Mouse (Mus musculus): ENCODE results near the gene Tapt1. TPM values are rescaled to one million over a fixed set of nuclear protein-coding genes. Genes with fewer than 3 reads are reported as not detected.

The Tapt1 gene
- polyA plus RNA-seq, 1 experiment from 2014 or later: 31.7 TPM

DNA sequence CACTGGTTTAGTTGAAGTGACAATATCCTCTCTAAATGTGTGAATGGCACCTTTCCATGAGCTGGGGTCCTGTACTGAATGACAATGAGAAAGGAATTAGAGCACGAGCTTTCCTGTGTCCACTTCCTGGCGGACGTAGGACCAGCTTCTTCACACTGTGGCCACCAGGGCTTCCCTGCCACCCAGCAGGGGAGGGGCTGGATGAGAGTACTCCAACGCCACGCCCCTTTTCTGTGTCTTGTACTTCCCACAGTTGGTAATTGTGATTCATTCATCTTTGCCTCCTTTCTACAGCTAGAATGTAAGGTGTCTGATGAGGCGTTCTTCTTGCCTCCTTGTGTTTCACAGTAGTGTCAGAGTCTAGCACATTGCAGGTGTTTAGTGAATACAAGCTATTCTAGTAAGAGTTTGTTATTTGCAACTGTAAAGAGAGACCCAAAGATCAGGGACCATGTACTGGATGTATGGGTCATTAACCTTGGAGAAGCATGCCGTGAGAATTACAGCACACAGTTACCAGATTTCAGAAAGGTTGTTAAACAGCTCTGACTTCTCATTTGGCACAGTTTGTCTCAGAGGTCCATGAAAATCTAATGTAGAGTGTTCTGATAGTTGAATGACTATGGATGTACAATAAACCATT lies 29.5 kb upstream of the Tapt1 start:
- Histone ChIP-seq H3K4me3 (replicated peaks; ENCODE audit: low read length) (no peak overlapping the region), H3K9me3 (replicated peaks; ENCODE audit: control insufficient read depth, low read length) (no peaks in the 10 kb centered on the region), H3K4me1 (ENCODE audit: control insufficient read depth, insufficient read depth, low read length) (no peaks in the 10 kb centered on the region), H3K27me3 (ENCODE audit: control insufficient read depth, insufficient read depth, low read length) (no peaks in the 10 kb centered on the region), H3K27ac (ENCODE audit: low read length) (no peak overlapping the region), H3K36me3 (ENCODE audit: control insufficient read depth, insufficient read depth, low read length) (no peaks in the 10 kb centered on the region), H3K9ac (ENCODE audit: low read length) (no peak overlapping the region), H3K4me2 (ENCODE audit: low read depth, low read length) (no peak overlapping the region)
- no peak for ATAC-seq (ENCODE audit: insufficient read depth, low FRiP score)
- 76% methylated on average over 7 of the region's 7 CpGs for WGBS

- no peaks in the 10 kb centered on the region for H3K27me3 ChIP-seq (ENCODE audit: control insufficient read depth, insufficient read depth, low read length)
- H3K4me1 ChIP-seq (ENCODE audit: control insufficient read depth, insufficient read depth, low read length): no peaks in the 10 kb centered on the region
- no peak overlapping the region for H3K4me2 ChIP-seq (ENCODE audit: low read depth, low read length)
- no peaks in the 10 kb centered on the region for H3K36me3 ChIP-seq (ENCODE audit: control insufficient read depth, insufficient read depth, low read length)
- no peaks in the 10 kb centered on the region for H3K9me3 ChIP-seq (replicated peaks; ENCODE audit: control insufficient read depth, low read length)
- 77% methylated on average over 6 of the region's 6 CpGs for WGBS
- no peak overlapping the region for H3K4me3 ChIP-seq (replicated peaks; ENCODE audit: low read length)
- no peak overlapping the region for H3K9ac ChIP-seq (ENCODE audit: low read length)
- ATAC-seq (ENCODE audit: insufficient read depth, low FRiP score): no peak
- H3K27ac ChIP-seq (ENCODE audit: low read length): no peak overlapping the region
Observed at GRCm38 (mm10) chr5:44253449-44253848, 27.0 kb upstream of the Tapt1 start.

GRCm38 (mm10) chr5:44252395-44252794 lies 26.0 kb upstream of the Tapt1 start:
- H3K27me3 ChIP-seq (ENCODE audit: control insufficient read depth, insufficient read depth, low read length): no peaks in the 10 kb centered on the region
- H3K4me3 ChIP-seq (replicated peaks; ENCODE audit: low read length): no peak overlapping the region
- no peak for ATAC-seq (ENCODE audit: insufficient read depth, low FRiP score)
- no peaks in the 10 kb centered on the region for H3K9me3 ChIP-seq (replicated peaks; ENCODE audit: control insufficient read depth, low read length)
- no peak overlapping the region for H3K4me2 ChIP-seq (ENCODE audit: low read depth, low read length)
- H3K27ac ChIP-seq (ENCODE audit: low read length): no peak overlapping the region
- no peak overlapping the region for H3K9ac ChIP-seq (ENCODE audit: low read length)
- H3K4me1 ChIP-seq (ENCODE audit: control insufficient read depth, insufficient read depth, low read length): no peaks in the 10 kb centered on the region
- WGBS: 41% methylated on average over 4 of the region's 4 CpGs
- H3K36me3 ChIP-seq (ENCODE audit: control insufficient read depth, insufficient read depth, low read length): no peaks in the 10 kb centered on the region

DNA sequence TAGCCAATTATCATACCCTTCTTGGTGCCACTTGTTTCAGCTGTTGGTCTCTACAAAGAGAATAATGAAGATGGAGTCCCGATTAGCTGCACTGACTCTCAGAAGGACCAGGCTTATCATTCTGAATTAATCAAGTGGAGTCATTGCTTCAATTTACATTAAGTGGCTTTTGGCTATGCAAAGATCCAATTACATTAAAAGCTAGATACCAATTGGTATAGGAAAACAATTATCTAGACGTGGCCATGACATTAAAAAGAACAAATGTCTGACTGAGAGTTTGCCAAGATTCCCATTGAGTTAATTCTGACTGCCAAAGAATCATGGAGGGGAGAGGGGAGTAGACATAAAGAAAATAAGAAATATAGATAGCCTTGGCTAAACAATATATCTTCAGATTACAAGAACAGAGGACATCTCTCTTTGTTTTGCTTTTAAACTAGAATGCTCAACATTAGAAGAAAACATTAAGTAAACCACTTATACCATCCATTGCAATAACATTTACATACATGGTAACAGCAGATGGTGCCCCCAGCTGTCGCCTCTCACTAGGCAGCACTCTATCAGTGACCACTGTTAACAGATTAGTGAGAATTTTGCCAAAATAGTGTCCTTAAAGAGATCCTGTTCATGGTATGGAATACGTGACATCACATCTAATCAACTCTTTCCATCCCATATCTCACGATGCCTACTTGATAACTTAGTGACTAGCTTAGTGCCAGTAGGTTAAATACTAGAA lies 24.0 kb upstream of the Tapt1 start:
- Histone ChIP-seq H3K9ac (ENCODE audit: low read length) (no peak overlapping the region), H3K27ac (ENCODE audit: low read length) (no peak overlapping the region), H3K4me1 (ENCODE audit: control insufficient read depth, insufficient read depth, low read length) (no peaks in the 10 kb centered on the region), H3K9me3 (replicated peaks; ENCODE audit: control insufficient read depth, low read length) (no peaks in the 10 kb centered on the region), H3K27me3 (ENCODE audit: control insufficient read depth, insufficient read depth, low read length) (no peaks in the 10 kb centered on the region), H3K36me3 (ENCODE audit: control insufficient read depth, insufficient read depth, low read length) (no peaks in the 10 kb centered on the region), H3K4me2 (ENCODE audit: low read depth, low read length) (no peak overlapping the region), H3K4me3 (replicated peaks; ENCODE audit: low read length) (no peak overlapping the region)
- ATAC-seq (ENCODE audit: insufficient read depth, low FRiP score): no peak
- 81% methylated on average over 5 of the region's 5 CpGs for WGBS

- H3K4me3 ChIP-seq (replicated peaks; ENCODE audit: low read length): no peak overlapping the region
- H3K27me3 ChIP-seq (ENCODE audit: control insufficient read depth, insufficient read depth, low read length): no peaks in the 10 kb centered on the region
- H3K27ac ChIP-seq (ENCODE audit: low read length): no peak overlapping the region
- no peaks in the 10 kb centered on the region for H3K4me1 ChIP-seq (ENCODE audit: control insufficient read depth, insufficient read depth, low read length)
- no peak overlapping the region for H3K4me2 ChIP-seq (ENCODE audit: low read depth, low read length)
- no peak for ATAC-seq (ENCODE audit: insufficient read depth, low FRiP score)
- H3K36me3 ChIP-seq (ENCODE audit: control insufficient read depth, insufficient read depth, low read length): no peaks in the 10 kb centered on the region
- WGBS: 53% methylated on average over 6 of the region's 6 CpGs
- no peaks in the 10 kb centered on the region for H3K9me3 ChIP-seq (replicated peaks; ENCODE audit: control insufficient read depth, low read length)
- H3K9ac ChIP-seq (ENCODE audit: low read length): no peak overlapping the region
Observed at GRCm38 (mm10) chr5:44249363-44249762, 22.9 kb upstream of the Tapt1 start.

- WGBS: 33% methylated on average over 11 of the region's 11 CpGs
- Histone ChIP-seq H3K9ac (ENCODE audit: low read length) (no peak overlapping the region), H3K4me2 (ENCODE audit: low read depth, low read length) (no peak overlapping the region), H3K4me3 (replicated peaks; ENCODE audit: low read length) (no peak overlapping the region), H3K27ac (ENCODE audit: low read length) (no peak overlapping the region), H3K36me3 (ENCODE audit: control insufficient read depth, insufficient read depth, low read length) (no peaks in the 10 kb centered on the region), H3K27me3 (ENCODE audit: control insufficient read depth, insufficient read depth, low read length) (no peaks in the 10 kb centered on the region), H3K9me3 (replicated peaks; ENCODE audit: control insufficient read depth, low read length) (no peaks in the 10 kb centered on the region), H3K4me1 (ENCODE audit: control insufficient read depth, insufficient read depth, low read length) (no peaks in the 10 kb centered on the region)
- ATAC-seq (ENCODE audit: insufficient read depth, low FRiP score): no peak
Observed at GRCm38 (mm10) chr5:44246493-44247217, 20.2 kb upstream of the Tapt1 start.

DNA sequence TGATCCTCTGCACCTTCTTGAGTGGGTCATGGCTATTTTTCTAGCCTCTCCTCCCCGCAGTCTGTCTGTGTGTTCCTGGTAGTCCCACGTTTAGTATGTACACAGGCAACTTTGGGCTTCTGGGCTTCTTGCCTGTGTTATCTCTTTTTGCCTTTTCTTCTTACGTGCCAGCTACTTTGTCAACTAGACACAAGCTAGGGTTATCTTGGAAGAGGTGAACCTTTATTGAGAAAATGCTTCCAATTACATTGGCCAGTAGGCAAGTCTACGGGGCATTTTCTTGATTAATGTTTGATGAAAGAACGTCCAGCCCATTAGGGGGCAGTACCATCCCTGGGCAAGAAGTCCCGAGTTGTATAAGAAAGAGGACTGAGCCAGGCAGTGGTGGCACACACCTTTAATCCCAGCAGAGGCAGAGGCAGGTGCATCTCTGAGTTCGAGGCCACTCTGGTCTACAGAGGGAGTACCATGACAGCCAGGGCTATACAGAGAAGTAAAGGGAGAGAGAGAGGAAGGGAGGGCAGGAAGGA lies 18.5 kb upstream of the Tapt1 start:
- H3K27me3 ChIP-seq (ENCODE audit: control insufficient read depth, insufficient read depth, low read length): no peaks in the 10 kb centered on the region
- H3K9ac ChIP-seq (ENCODE audit: low read length): no peak overlapping the region
- 63% methylated on average over 7 of the region's 7 CpGs for WGBS
- H3K4me1 ChIP-seq (ENCODE audit: control insufficient read depth, insufficient read depth, low read length): no peaks in the 10 kb centered on the region
- no peak overlapping the region for H3K4me3 ChIP-seq (replicated peaks; ENCODE audit: low read length)
- no peak overlapping the region for H3K4me2 ChIP-seq (ENCODE audit: low read depth, low read length)
- no peak overlapping the region for H3K27ac ChIP-seq (ENCODE audit: low read length)
- no peaks in the 10 kb centered on the region for H3K36me3 ChIP-seq (ENCODE audit: control insufficient read depth, insufficient read depth, low read length)
- H3K9me3 ChIP-seq (replicated peaks; ENCODE audit: control insufficient read depth, low read length): no peaks in the 10 kb centered on the region
- ATAC-seq (ENCODE audit: insufficient read depth, low FRiP score): no peak

DNA sequence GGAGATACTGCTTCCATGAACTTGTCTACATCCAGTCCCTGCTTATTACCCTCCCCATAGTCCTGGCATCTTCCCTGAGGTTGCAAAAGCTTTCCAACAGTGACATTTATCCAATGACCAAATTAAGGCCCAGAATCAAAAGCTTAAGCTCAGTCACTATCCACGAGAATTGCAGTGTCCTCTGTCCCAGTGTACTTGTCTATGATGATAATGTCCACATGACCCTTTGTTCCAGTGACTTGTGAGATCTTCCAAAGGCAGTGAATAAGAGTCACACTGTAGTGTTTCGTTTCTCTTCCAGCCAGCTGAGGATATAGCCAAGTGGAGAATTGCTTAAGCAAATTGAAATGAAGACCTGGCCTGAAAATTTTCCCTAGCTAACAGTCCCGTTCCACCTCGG lies 16.4 kb upstream of the Tapt1 start:
- H3K27me3 ChIP-seq (ENCODE audit: control insufficient read depth, insufficient read depth, low read length): no peaks in the 10 kb centered on the region
- ATAC-seq (ENCODE audit: insufficient read depth, low FRiP score): no peak
- WGBS: 81% methylated on average over 4 of the region's 4 CpGs
- H3K9me3 ChIP-seq (replicated peaks; ENCODE audit: control insufficient read depth, low read length): no peaks in the 10 kb centered on the region
- H3K4me1 ChIP-seq (ENCODE audit: control insufficient read depth, insufficient read depth, low read length): no peaks in the 10 kb centered on the region
- no peak overlapping the region for H3K4me2 ChIP-seq (ENCODE audit: low read depth, low read length)
- H3K36me3 ChIP-seq (ENCODE audit: control insufficient read depth, insufficient read depth, low read length): no peaks in the 10 kb centered on the region
- no peak overlapping the region for H3K27ac ChIP-seq (ENCODE audit: low read length)
- H3K4me3 ChIP-seq (replicated peaks; ENCODE audit: low read length): no peak overlapping the region
- H3K9ac ChIP-seq (ENCODE audit: low read length): no peak overlapping the region

GRCm38 (mm10) chr5:44241726-44242125 lies 15.3 kb upstream of the Tapt1 start:
- ATAC-seq (ENCODE audit: insufficient read depth, low FRiP score): no peak

More at GRCm38 (mm10) chr5:44241726-44242125, 15.3 kb upstream of the Tapt1 start:
- H3K27ac ChIP-seq (ENCODE audit: low read length): no peak overlapping the region
- H3K4me2 ChIP-seq (ENCODE audit: low read depth, low read length): no peak overlapping the region
- no peaks in the 10 kb centered on the region for H3K4me1 ChIP-seq (ENCODE audit: control insufficient read depth, insufficient read depth, low read length)
- WGBS: 88% methylated on average over 1 of the region's 1 CpGs
- H3K4me3 ChIP-seq (replicated peaks; ENCODE audit: low read length): no peak overlapping the region
- no peak overlapping the region for H3K9ac ChIP-seq (ENCODE audit: low read length)
- no peaks in the 10 kb centered on the region for H3K9me3 ChIP-seq (replicated peaks; ENCODE audit: control insufficient read depth, low read length)
- H3K36me3 ChIP-seq (ENCODE audit: control insufficient read depth, insufficient read depth, low read length): no peaks in the 10 kb centered on the region
- H3K27me3 ChIP-seq (ENCODE audit: control insufficient read depth, insufficient read depth, low read length): no peaks in the 10 kb centered on the region

Measured in stomach, embryonic 16.5 days (tissue).